Mouse (Mus musculus) neural tube, embryonic 14.5 days (tissue): Measurements from ENCODE around the gene Htatip2. TPM values are rescaled to one million over a fixed set of nuclear protein-coding genes. Genes with fewer than 3 reads are reported as not detected.

ENCODE experiments used
- ATAC-seq: fragments of 200-750 bp; cut with Nextera tagmentation; 2 replicates; pipeline ENCODE4 v1.8.0; 2017; ENCODE audit warnings: low read depth, mild to moderate bottlenecking, moderate TSS enrichment, moderate library complexity
- H3K27ac ChIP-seq: fragments of 300-500 bp; sonication (generic); 2 replicates; pipeline ENCODE4 v1.5.1; 2014; ENCODE audit warnings: low read depth, mild to moderate bottlenecking, control low read depth, low read length, moderate library complexity, mixed read lengths
- H3K27me3 ChIP-seq: fragments of 300-500 bp; sonication (generic); 2 replicates; pipeline ENCODE4 v1.6.1; 2014; ENCODE audit warnings: low read length; ENCODE audit not compliant: control insufficient read depth, insufficient read depth
- H3K36me3 ChIP-seq: fragments of 300-500 bp; sonication (generic); 2 replicates; pipeline ENCODE4 v1.6.1; 2014; ENCODE audit warnings: low read length, mixed read lengths; ENCODE audit not compliant: control insufficient read depth, insufficient read depth
- H3K4me1 ChIP-seq: fragments of 300-500 bp; sonication (generic); 2 replicates; pipeline ENCODE4 v1.6.1; 2014; ENCODE audit warnings: low read length; ENCODE audit not compliant: control insufficient read depth, insufficient read depth
- H3K4me2 ChIP-seq: fragments of 300-500 bp; sonication (generic); 2 replicates; pipeline ENCODE4 v1.6.1; 2014; ENCODE audit warnings: mild to moderate bottlenecking, low read depth, low read length, control low read depth
- H3K4me3 ChIP-seq: fragments of 300-500 bp; sonication (generic); 2 replicates; pipeline ENCODE4 v1.5.1; 2014; ENCODE audit warnings: low read depth, low read length, control low read depth, mixed read lengths
- H3K9ac ChIP-seq: fragments of 300-500 bp; sonication (generic); replicated peaks from 2 replicates; pipeline ENCODE4 v1.6.1; 2014; ENCODE audit warnings: low read depth, mild to moderate bottlenecking, control low read depth, low read length, mixed read lengths
- H3K9me3 ChIP-seq: fragments of 300-500 bp; sonication (generic); 2 replicates; pipeline ENCODE4 v1.6.1; 2016; ENCODE audit warnings: low read length; ENCODE audit not compliant: control insufficient read depth
- WGBS: fragments of 180-500 bp; shearing (Covaris S2); extraction: QIAGEN DNeasy Blood & Tissue Kit; methylation state at CpG from one replicate; pipeline ENCODE4 v1.1.7; 2014; 5-methylcytosine and 5-hydroxymethylcytosine counted together
- polyA plus RNA-seq: library from polyadenylated mRNA; unstranded; fragments of >200 nt; fragmentation: Nextera tagmentation; extraction: Ambion mirVana; gene quantifications from 2 replicates; pipeline ENCODE4 v1.2.1, GENCODE M21; 2014

Htatip2 gene
- polyA plus RNA-seq, 1 experiment from 2014 or later: 2.7 TPM

GRCm38 (mm10) chr7:49803511-49803910, 44.6 kb downstream of the Htatip2 start:
- Histone ChIP-seq H3K4me2 (no peak overlapping the region), H3K9ac (no peak overlapping the region), H3K27ac (no peak overlapping the region), H3K9me3 (no peaks in the 10 kb centered on the region), H3K4me3 (no peak overlapping the region), H3K4me1 (no peaks in the 10 kb centered on the region), H3K36me3 (no peaks in the 10 kb centered on the region), H3K27me3 (no peaks in the 10 kb centered on the region)
- ATAC-seq: no peak
- WGBS: 90% methylated on average over 6 of the region's 6 CpGs

- no peaks in the 10 kb centered on the region for H3K4me1 ChIP-seq
- no peaks in the 10 kb centered on the region for H3K27me3 ChIP-seq
- ATAC-seq: no peak
- H3K4me3 ChIP-seq: no peak overlapping the region
- H3K27ac ChIP-seq: no peak overlapping the region
- WGBS: 77% methylated on average over 5 of the region's 5 CpGs
- H3K36me3 ChIP-seq: no peaks in the 10 kb centered on the region
- no peak overlapping the region for H3K9ac ChIP-seq
- no peak overlapping the region for H3K4me2 ChIP-seq
- H3K9me3 ChIP-seq: no peaks in the 10 kb centered on the region
Measured at GRCm38 (mm10) chr7:49804638-49805165, 45.8 kb downstream of the Htatip2 start.

GRCm38 (mm10) chr7:49805618-49806017, 46.7 kb downstream of the Htatip2 start:
- WGBS: 43% methylated on average over 3 of the region's 3 CpGs
- Histone ChIP-seq H3K27me3 (no peaks in the 10 kb centered on the region), H3K4me2 (no peak overlapping the region), H3K36me3 (no peaks in the 10 kb centered on the region), H3K27ac (no peak overlapping the region), H3K4me3 (no peak overlapping the region), H3K9ac (no peak overlapping the region), H3K4me1 (no peaks in the 10 kb centered on the region), H3K9me3 (no peaks in the 10 kb centered on the region)
- no peak for ATAC-seq

GRCm38 (mm10) chr7:49807093-49807682, 48.3 kb downstream of the Htatip2 start:
- WGBS: 83% methylated on average over 9 of the region's 9 CpGs
- H3K36me3 ChIP-seq: no peaks in the 10 kb centered on the region
- no peak overlapping the region for H3K27ac ChIP-seq
- H3K9ac ChIP-seq: no peak overlapping the region
- no peak for ATAC-seq
- no peaks in the 10 kb centered on the region for H3K27me3 ChIP-seq
- no peak overlapping the region for H3K4me2 ChIP-seq
- no peak overlapping the region for H3K4me3 ChIP-seq
- H3K9me3 ChIP-seq: no peaks in the 10 kb centered on the region
- H3K4me1 ChIP-seq: no peaks in the 10 kb centered on the region

- Histone ChIP-seq H3K4me3 (no peak overlapping the region), H3K9me3 (no peaks in the 10 kb centered on the region), H3K9ac (no peak overlapping the region), H3K27ac (peak overlapping the region; percentile 34), H3K4me2 (no peak overlapping the region), H3K36me3 (no peaks in the 10 kb centered on the region), H3K4me1 (no peaks in the 10 kb centered on the region), H3K27me3 (no peaks in the 10 kb centered on the region)
- 50% methylated on average over 17 of the region's 17 CpGs for WGBS
- peak; percentile 72; the same call in 1 of the 2 replicates for ATAC-seq
Measured at GRCm38 (mm10) chr7:49807846-49808622, 49.1 kb downstream of the Htatip2 start.

- no peak for ATAC-seq
- no peak overlapping the region for H3K4me3 ChIP-seq
- H3K4me2 ChIP-seq: no peak overlapping the region
- no peaks in the 10 kb centered on the region for H3K4me1 ChIP-seq
- no peak overlapping the region for H3K27ac ChIP-seq
- H3K9me3 ChIP-seq: no peaks in the 10 kb centered on the region
- no peaks in the 10 kb centered on the region for H3K36me3 ChIP-seq
- no peak overlapping the region for H3K9ac ChIP-seq
- WGBS: 89% methylated on average over 6 of the region's 6 CpGs
- no peaks in the 10 kb centered on the region for H3K27me3 ChIP-seq
Measured at GRCm38 (mm10) chr7:49809100-49809499, 50.2 kb downstream of the Htatip2 start.

GRCm38 (mm10) chr7:49809562-49809961, 50.6 kb downstream of the Htatip2 start:
- 66% methylated on average over 3 of the region's 3 CpGs for WGBS
- no peak for ATAC-seq
- H3K36me3 ChIP-seq: no peaks in the 10 kb centered on the region
- H3K4me3 ChIP-seq: no peak overlapping the region
- H3K9me3 ChIP-seq: no peaks in the 10 kb centered on the region
- no peak overlapping the region for H3K27ac ChIP-seq
- no peaks in the 10 kb centered on the region for H3K27me3 ChIP-seq
- H3K4me1 ChIP-seq: no peaks in the 10 kb centered on the region
- H3K9ac ChIP-seq: no peak overlapping the region
- no peak overlapping the region for H3K4me2 ChIP-seq

GRCm38 (mm10) chr7:49811346-49811745, 52.4 kb downstream of the Htatip2 start:
- H3K27me3 ChIP-seq: no peaks in the 10 kb centered on the region
- 57% methylated on average over 4 of the region's 4 CpGs for WGBS
- no peaks in the 10 kb centered on the region for H3K9me3 ChIP-seq

GRCm38 (mm10) chr7:49819393-49819792, 60.5 kb downstream of the Htatip2 start:
- H3K36me3 ChIP-seq: no peaks in the 10 kb centered on the region
- ATAC-seq: peak; percentile 41; the same call in 1 of the 2 replicates
- H3K9me3 ChIP-seq: no peaks in the 10 kb centered on the region
- no peaks in the 10 kb centered on the region for H3K27me3 ChIP-seq
- no peak overlapping the region for H3K27ac ChIP-seq
- no peak overlapping the region for H3K4me2 ChIP-seq
- 0 out of 2 replicates have a peak, but pooled peaks cover 4% of the 10 kb centered on the region for H3K4me1 ChIP-seq
- 20% methylated on average over 4 of the region's 4 CpGs for WGBS
- no peak overlapping the region for H3K4me3 ChIP-seq
- H3K9ac ChIP-seq: no peak overlapping the region

More at GRCm38 (mm10) chr7:49811346-49811745, 52.4 kb downstream of the Htatip2 start:
- no peak overlapping the region for H3K4me2 ChIP-seq
- H3K4me3 ChIP-seq: no peak overlapping the region
- no peaks in the 10 kb centered on the region for H3K4me1 ChIP-seq
- H3K9ac ChIP-seq: no peak overlapping the region
- no peaks in the 10 kb centered on the region for H3K36me3 ChIP-seq
- no peak overlapping the region for H3K27ac ChIP-seq
- ATAC-seq: no peak
